Mouse (Mus musculus) heart, embryonic 13.5 days (tissue): ENCODE data around the gene Polr2l. TPM values are rescaled to one million over a fixed set of nuclear protein-coding genes. Genes with fewer than 3 reads are reported as not detected.

Experiments
- ATAC-seq: fragments of 200-750 bp; cut with Nextera tagmentation; 2 replicates; pipeline ENCODE4 v1.8.0; 2017; ENCODE audit warnings: moderate TSS enrichment; ENCODE audit not compliant: insufficient number of reproducible peaks, low FRiP score, low TSS enrichment; ENCODE audit errors: extremely low read depth
- H3K27ac ChIP-seq: fragments of 300-500 bp; sonication (generic); replicated peaks from 2 replicates; pipeline ENCODE4 v1.5.1; 2015; ENCODE audit warnings: moderate library complexity, mild to moderate bottlenecking, inconsistent platforms
- H3K27me3 ChIP-seq: fragments of 300-500 bp; sonication (generic); replicated peaks from 2 replicates; pipeline ENCODE4 v1.6.1; 2015; ENCODE audit warnings: mild to moderate bottlenecking, inconsistent platforms
- H3K36me3 ChIP-seq: fragments of 300-500 bp; sonication (generic); 2 replicates; pipeline ENCODE4 v1.6.1; 2015; ENCODE audit warnings: mild to moderate bottlenecking, inconsistent platforms
- H3K4me1 ChIP-seq: fragments of 300-500 bp; sonication (generic); 2 replicates; pipeline ENCODE4 v1.6.1; 2015; ENCODE audit warnings: inconsistent platforms
- H3K4me2 ChIP-seq: fragments of 300-500 bp; sonication (generic); 2 replicates; pipeline ENCODE4 v1.6.1; 2015; ENCODE audit warnings: inconsistent platforms, mild to moderate bottlenecking, moderate library complexity
- H3K4me3 ChIP-seq: fragments of 300-500 bp; sonication (generic); 2 replicates; pipeline ENCODE4 v1.5.1; 2015; ENCODE audit warnings: moderate library complexity, mild to moderate bottlenecking, inconsistent platforms
- H3K9ac ChIP-seq: fragments of 300-500 bp; sonication (generic); 2 replicates; pipeline ENCODE4 v1.6.1; 2015; ENCODE audit warnings: inconsistent platforms, mild to moderate bottlenecking, moderate library complexity
- H3K9me3 ChIP-seq: fragments of 300-500 bp; sonication (generic); 2 replicates; pipeline ENCODE4 v1.6.1; 2016; ENCODE audit warnings: inconsistent platforms
- WGBS: fragments of 180-500 bp; shearing (Covaris S2); methylation state at CpG from one replicate; pipeline ENCODE4 v1.1.7; 2015; ENCODE audit warnings: mixed read lengths; 5-methylcytosine and 5-hydroxymethylcytosine counted together
- polyA plus RNA-seq: library from polyadenylated mRNA; unstranded; fragments of >200 nt; fragmentation: Nextera tagmentation; extraction: Ambion mirVana; gene quantifications from 2 replicates; pipeline ENCODE4 v1.2.1, GENCODE M21; 2015

Gene Polr2l
- polyA plus RNA-seq, 1 experiment from 2014 or later: 67.3 TPM

DNA sequence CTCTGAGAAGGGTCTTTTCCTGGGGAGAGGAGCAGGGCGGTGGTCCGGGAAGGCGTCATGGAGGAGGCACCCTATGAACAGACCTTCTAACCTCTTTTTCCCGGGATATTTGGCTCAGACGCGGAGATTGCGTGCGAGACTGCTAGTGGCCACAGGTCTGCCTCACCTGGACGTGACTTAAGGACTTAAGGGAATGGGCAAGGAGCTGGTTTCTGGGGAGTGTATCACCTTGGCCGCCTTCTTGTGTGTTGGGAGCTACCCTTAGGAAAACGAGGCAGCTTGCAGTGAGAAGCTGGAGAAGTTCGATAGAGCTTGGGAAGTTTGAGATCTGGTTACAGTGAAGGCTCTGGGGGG, 850 bp upstream of the Polr2l start:
- no peak for ATAC-seq
- WGBS: under 1% methylated on average over 12 of the region's 12 CpGs
- peak overlapping the region; percentile 95 for H3K4me2 ChIP-seq
- peak overlapping the region; percentile 98 for H3K27ac ChIP-seq
- H3K9ac ChIP-seq: peak overlapping the region; percentile 91
- H3K9me3 ChIP-seq: no peaks in the 10 kb centered on the region
- H3K4me1 ChIP-seq: peaks cover 54% of the 10 kb centered on the region
- H3K4me3 ChIP-seq: peak overlapping the region; percentile 88
- peaks cover 22% of the 10 kb centered on the region for H3K36me3 ChIP-seq
- H3K27me3 ChIP-seq: no peaks in the 10 kb centered on the region

DNA sequence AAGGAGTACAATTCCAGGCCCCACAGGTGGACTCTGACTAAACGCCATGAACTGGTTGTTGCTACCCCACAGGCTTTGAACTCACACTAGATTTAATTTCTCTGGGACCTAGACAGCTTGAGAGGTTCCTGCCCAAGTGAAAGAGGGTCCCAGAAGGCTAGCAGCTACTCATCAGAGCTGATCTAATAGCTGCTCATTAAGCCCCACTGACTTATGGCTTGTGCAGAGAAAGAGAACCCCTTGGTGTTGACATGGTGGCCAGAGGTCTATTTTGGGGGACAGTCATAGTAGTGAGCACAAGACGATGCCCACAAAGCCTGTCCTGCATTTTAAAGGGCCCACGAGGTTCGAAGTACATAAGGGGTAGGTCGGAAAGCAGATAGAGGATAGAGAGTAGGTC, 772 bp downstream of the Polr2l start:
- peak overlapping the region; percentile 91 for H3K9ac ChIP-seq
- H3K27ac ChIP-seq: no peak overlapping the region
- H3K36me3 ChIP-seq: peaks cover 38% of the 10 kb centered on the region
- H3K4me3 ChIP-seq: peak overlapping the region; percentile 88
- H3K4me1 ChIP-seq: peaks cover 61% of the 10 kb centered on the region
- H3K27me3 ChIP-seq: no peaks in the 10 kb centered on the region
- WGBS: 5% methylated on average over 5 of the region's 5 CpGs
- no peaks in the 10 kb centered on the region for H3K9me3 ChIP-seq
- no peak for ATAC-seq
- H3K4me2 ChIP-seq: peak overlapping the region; percentile 95

DNA sequence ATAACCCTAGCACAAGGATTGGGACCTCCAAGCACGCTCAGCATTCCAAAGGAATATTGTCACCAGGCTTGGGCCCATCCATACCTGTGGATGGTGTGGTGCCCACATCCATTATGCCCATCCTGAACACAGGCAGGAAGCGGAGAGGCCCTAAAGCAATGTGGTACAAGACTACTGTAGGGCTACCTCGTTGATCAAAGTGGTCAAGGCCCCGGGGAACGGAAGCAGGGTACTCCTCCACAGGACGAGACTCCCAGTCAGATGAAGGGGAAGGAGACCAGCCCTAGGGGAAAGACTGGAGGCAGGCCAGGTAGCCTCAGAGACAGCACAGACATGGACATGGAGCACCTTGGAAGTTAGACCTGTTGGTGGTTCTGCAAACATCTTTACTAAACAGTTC, 2.2 kb downstream of the Polr2l start:
- Histone ChIP-seq H3K9ac (no peak overlapping the region), H3K27ac (no peak overlapping the region), H3K36me3 (peaks cover 39% of the 10 kb centered on the region), H3K4me3 (no peak overlapping the region), H3K4me2 (no peak overlapping the region), H3K27me3 (no peaks in the 10 kb centered on the region), H3K4me1 (peaks cover 66% of the 10 kb centered on the region), H3K9me3 (no peaks in the 10 kb centered on the region)
- 88% methylated on average over 6 of the region's 6 CpGs for WGBS
- no peak for ATAC-seq

DNA sequence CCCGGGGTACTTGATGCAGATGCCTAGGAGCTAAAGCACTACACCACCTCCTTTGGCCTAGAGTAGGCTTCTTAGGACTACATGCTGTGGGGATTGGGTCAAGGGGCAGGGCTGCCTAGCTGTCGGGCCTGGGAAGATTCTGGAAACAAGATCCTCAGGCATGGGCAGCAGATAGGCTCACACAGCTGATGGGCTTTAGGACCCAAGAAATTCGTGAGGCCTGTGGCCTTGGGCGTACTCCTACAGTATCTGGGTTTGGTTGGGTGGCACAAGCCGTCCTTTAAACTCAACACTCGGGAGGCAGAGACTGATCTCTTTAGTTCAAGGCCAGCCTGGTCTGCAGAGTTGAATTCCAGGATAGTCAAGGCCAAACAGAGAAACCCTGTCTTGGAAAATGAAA, 2.7 kb downstream of the Polr2l start:
- ATAC-seq: no peak
- WGBS: 79% methylated on average over 6 of the region's 6 CpGs

DNA sequence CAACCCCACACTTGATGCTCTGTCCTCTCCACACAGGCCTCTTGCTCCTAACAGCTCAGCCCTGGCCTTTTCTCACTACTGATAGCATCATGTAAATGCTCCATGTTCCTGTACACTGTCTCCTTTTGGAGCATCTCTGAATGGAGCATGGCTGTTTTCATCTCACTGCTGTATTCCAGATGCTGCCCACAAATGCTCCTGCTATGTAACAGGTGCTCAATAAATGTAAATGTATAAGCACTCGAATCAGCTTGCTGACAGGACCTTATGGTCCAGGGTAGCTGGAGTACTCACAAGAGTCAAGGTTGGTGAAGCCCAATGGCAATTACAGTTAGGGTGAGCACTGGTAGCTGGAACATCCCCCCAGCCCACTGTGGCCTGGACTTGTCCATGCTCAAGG, 3.7 kb downstream of the Polr2l start:
- Histone ChIP-seq H3K27ac (no peak overlapping the region), H3K36me3 (peaks cover 39% of the 10 kb centered on the region), H3K9me3 (no peaks in the 10 kb centered on the region), H3K4me1 (peaks cover 60% of the 10 kb centered on the region), H3K4me2 (no peak overlapping the region), H3K4me3 (no peak overlapping the region), H3K9ac (no peak overlapping the region), H3K27me3 (no peaks in the 10 kb centered on the region)
- ATAC-seq: no peak
- WGBS: 83% methylated on average over 1 of the region's 1 CpGs

More for the DNA sequence above, 2.7 kb downstream of the Polr2l start:
- Histone ChIP-seq H3K27me3 (no peaks in the 10 kb centered on the region), H3K9ac (no peak overlapping the region), H3K4me1 (peaks cover 60% of the 10 kb centered on the region), H3K27ac (no peak overlapping the region), H3K9me3 (no peaks in the 10 kb centered on the region), H3K36me3 (peaks cover 39% of the 10 kb centered on the region), H3K4me3 (no peak overlapping the region), H3K4me2 (no peak overlapping the region)

DNA sequence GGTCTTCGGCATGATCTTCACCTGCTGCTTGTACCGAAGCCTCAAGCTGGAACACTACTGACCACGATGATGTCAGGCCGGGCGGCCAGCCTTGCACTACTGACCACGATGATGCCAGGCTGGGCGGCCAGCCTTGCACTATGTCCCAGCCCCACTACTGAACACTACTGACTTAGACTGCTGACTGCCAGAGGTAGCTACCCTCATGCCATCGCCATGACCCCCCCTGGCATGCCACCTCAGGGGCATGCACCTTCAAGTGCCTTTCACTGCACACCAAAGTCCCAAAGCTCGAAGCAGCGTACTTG, 4.3 kb downstream of the Polr2l start:
- Histone ChIP-seq H3K9me3 (no peaks in the 10 kb centered on the region), H3K27me3 (peaks cover 5% of the 10 kb centered on the region), H3K4me2 (no peak overlapping the region), H3K27ac (no peak overlapping the region), H3K4me3 (no peak overlapping the region), H3K36me3 (peaks cover 39% of the 10 kb centered on the region), H3K4me1 (peaks cover 60% of the 10 kb centered on the region), H3K9ac (no peak overlapping the region)
- no peak for ATAC-seq
- 94% methylated on average over 10 of the region's 10 CpGs for WGBS

DNA sequence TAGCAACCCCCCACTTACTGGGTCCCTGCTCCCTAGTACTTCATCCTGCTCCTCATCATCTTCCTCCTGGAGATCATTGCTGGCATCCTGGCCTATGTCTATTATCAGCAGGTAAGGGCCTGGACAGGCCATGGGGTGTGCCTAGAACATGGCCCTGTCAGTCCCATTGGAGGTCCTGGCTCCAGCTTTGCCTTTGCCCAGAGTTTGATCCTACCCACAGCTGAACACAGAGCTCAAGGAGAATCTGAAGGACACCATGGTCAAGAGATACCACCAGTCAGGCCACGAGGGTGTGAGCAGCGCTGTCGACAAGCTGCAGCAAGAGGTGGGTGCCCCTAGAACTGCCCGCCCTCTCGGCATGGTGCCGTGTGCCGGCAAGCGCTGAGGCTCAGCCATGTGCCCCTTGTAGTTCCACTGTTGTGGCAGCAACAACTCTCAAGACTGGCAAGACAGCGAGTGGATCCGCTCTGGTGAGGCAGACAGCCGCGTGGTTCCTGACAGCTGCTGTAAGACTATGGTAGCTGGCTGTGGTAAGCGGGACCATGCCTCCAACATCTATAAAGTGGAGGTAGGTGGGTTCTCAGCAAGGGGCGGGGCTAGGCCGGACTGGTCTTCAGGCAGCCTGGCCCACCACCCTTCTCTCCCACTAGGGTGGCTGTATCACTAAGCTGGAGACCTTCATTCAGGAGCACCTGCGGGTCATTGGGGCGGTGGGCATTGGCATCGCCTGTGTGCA, 4.9 kb downstream of the Polr2l start:
- ATAC-seq: no peak

DNA sequence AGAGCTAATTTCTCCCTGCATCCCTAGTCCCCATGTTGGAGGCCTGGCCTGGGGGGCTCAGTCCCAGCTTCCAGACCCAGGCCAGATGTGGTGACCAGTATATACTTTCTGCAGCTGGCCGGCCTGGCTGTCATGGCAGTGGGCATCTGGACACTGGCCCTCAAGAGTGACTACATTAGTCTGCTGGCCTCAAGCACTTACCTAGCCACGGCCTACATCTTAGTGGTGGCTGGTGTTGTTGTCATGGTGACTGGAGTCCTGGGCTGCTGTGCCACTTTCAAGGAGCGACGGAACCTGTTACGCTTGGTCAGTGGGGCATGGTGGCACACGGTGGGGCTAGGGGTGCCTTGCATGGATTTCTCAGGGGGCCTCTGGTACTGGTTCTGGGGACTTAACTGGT, 5.6 kb downstream of the Polr2l start:
- 82% methylated on average over 6 of the region's 6 CpGs for WGBS
- H3K9ac ChIP-seq: peak overlapping the region; percentile 94
- peak overlapping the region; percentile 94 for H3K27ac ChIP-seq
- H3K36me3 ChIP-seq: peaks cover 39% of the 10 kb centered on the region
- peak overlapping the region; percentile 84 for H3K4me2 ChIP-seq
- peak overlapping the region; percentile 82 for H3K4me3 ChIP-seq
- peaks cover 18% of the 10 kb centered on the region for H3K27me3 ChIP-seq
- peaks cover 69% of the 10 kb centered on the region for H3K4me1 ChIP-seq
- H3K9me3 ChIP-seq: no peaks in the 10 kb centered on the region
- ATAC-seq: no peak

More for the DNA sequence above, 4.9 kb downstream of the Polr2l start:
- peaks cover 64% of the 10 kb centered on the region for H3K4me1 ChIP-seq
- peak overlapping the region; percentile 94 for H3K27ac ChIP-seq
- peak overlapping the region; percentile 84 for H3K4me2 ChIP-seq
- peaks cover 39% of the 10 kb centered on the region for H3K36me3 ChIP-seq
- 78% methylated on average over 18 of the region's 18 CpGs for WGBS
- peaks cover 11% of the 10 kb centered on the region for H3K27me3 ChIP-seq
- no peaks in the 10 kb centered on the region for H3K9me3 ChIP-seq
- 0 out of 2 replicates have a peak overlapping the region, but pooled peaks have one; percentile 82 for H3K4me3 ChIP-seq
- H3K9ac ChIP-seq: peak overlapping the region; percentile 94

DNA sequence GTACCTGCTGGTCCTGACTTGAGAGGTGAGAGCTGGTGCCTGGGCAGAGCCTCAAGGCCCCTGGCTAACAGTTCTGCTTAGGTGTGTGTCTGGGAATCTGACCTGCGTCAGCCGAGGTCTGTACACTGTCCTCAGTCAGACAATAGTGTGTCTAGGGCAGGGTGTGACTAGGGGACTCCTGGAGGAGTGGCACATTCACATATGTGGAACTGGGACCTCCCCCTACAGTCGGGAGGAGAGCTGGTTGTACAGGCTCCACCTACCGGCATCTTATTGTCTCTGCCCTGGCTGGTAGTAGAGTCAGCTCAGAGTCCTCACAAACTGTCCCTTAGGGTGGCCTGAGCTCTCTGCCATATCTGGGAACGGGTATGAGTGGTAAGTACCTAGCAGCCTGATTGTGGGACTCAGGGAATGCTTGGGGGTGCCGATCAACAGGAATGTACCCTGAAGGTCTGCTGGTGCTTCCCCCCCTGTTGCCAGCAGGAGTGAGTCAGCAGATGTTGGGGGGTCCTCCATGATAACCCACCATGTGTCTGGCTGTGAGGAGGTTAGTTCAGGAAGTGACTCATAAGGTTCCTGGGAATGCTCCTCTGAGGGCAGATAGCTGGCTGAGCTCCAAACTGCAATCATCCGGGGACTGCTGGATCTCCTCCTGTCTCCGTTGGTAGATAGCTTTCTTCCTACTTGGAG, 6.3 kb downstream of the Polr2l start:
- peak; percentile 64 for ATAC-seq
- H3K4me3 ChIP-seq: peak overlapping the region; percentile 82
- H3K9me3 ChIP-seq: no peaks in the 10 kb centered on the region
- H3K36me3 ChIP-seq: peaks cover 39% of the 10 kb centered on the region
- H3K9ac ChIP-seq: peak overlapping the region; percentile 94
- peak overlapping the region; percentile 94 for H3K27ac ChIP-seq
- peaks cover 25% of the 10 kb centered on the region for H3K27me3 ChIP-seq
- 2% methylated on average over 8 of the region's 8 CpGs for WGBS
- peaks cover 69% of the 10 kb centered on the region for H3K4me1 ChIP-seq
- H3K4me2 ChIP-seq: peak overlapping the region; percentile 84

DNA sequence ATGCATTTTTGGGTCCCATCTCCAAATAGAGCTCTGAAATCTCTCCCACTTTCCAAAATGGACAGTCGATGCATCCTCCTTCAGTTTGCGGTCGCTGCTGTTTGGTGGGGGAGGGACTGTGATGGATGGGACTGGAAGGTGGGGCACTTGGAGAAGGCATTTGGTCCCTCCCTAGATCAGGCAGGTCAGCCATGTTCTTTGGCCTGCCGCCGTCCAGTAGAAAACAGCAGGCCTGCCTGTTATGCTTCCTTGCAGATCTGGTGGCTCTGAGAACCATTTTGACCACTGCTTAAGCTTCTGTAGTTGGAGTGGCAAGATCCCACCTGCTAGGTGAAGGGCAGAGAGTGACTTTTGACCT, 6.8 kb downstream of the Polr2l start:
- Histone ChIP-seq H3K4me2 (peak overlapping the region; percentile 84), H3K4me3 (peak overlapping the region; percentile 82), H3K4me1 (peaks cover 70% of the 10 kb centered on the region), H3K9me3 (no peaks in the 10 kb centered on the region), H3K9ac (peak overlapping the region; percentile 94), H3K36me3 (peaks cover 39% of the 10 kb centered on the region), H3K27me3 (peaks cover 30% of the 10 kb centered on the region), H3K27ac (peak overlapping the region; percentile 94)
- no peak for ATAC-seq
- 16% methylated on average over 5 of the region's 5 CpGs for WGBS

DNA sequence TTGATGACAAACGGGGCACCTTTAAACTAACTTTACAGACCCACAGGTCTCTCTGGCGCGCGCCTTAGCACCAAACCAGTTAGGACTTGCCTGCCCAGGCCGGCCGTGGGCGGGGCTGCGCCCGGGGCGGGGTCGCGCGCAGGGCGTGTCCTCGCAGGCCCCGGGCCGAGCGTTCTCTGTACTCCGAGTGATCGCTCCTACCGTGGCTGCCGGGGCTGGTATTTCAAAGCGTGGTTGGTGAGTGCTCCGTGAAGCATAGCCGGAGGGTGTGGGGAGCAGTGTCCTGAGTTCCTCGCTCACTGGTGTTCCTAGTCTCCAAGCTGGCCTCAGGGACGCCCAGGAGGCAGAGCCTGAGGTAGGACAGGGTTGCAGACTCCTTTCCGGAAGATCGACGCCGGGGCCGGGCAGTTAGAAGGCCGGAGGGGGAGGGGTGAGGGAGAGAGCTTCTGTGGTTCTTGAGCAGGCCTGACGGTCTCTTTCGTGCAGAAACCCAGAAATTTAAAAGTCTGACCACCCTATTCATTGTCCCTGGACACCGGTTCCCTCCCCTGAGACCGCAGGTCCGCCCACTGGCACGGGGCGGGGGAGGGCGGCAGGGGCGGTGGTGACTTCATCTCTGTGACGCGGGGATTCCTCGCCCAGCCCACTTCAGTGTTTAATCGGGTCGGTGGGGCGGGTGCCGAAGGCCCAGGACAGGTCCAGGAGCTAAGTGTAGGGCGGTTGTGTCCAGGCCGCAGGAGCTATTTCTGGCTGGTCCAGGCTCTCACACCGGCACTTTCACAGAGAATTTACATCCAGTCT, 7.5 kb downstream of the Polr2l start, which contains the start of gene Cd151:
TSS of gene Cd151 (plus strand) at position 163 of the 801 bp plus-strand sequence.
- peaks cover 68% of the 10 kb centered on the region for H3K4me1 ChIP-seq
- peak within 1 kb of the TSS; percentile 82 for H3K4me3 ChIP-seq
- H3K27ac ChIP-seq: peak within 1 kb of the TSS; percentile 94
- H3K27me3 ChIP-seq: peaks cover 37% of the 10 kb centered on the region
- H3K9ac ChIP-seq: peak within 1 kb of the TSS; percentile 94
- H3K9me3 ChIP-seq: no peaks in the 10 kb centered on the region
- under 1% methylated on average over 52 of the region's 52 CpGs for WGBS
- peak; percentile 71 for ATAC-seq
- peaks cover 34% of the 10 kb centered on the region for H3K36me3 ChIP-seq
- peak within 1 kb of the TSS; percentile 84 for H3K4me2 ChIP-seq
